Mouse (Mus musculus): ENCODE data around the gene Os9. TPM values are rescaled to one million over a fixed set of nuclear protein-coding genes. Genes with fewer than 3 reads are reported as not detected.

The Os9 gene
- polyA plus RNA-seq, 1 experiment from 2014 or later = 65.7 TPM

DNA sequence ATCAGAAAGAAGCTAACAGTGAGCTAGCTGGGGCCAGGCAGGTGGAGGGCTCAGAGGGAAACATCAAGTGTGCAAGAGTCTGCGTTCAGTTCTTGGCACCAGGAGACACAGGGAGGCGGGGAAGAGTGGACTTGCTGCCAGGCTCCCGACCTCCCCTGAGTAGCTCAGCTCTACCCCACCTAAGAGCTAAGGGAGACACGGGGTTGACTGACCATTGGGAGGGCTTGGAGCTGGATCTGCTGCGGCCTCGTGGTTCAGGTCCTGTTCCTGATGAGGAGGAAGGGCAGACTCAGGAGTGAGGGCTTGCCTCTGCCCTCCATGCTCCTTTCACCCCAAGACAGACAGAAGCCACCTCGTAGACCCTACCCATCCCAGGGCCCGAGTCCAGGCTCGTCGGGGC, 21.7 kb downstream of the Os9 start:
- H3K9ac ChIP-seq (replicated peaks; ENCODE audit: low read depth, low read length) = no peak overlapping the region
- H3K4me2 ChIP-seq (ENCODE audit: low read depth, low read length) = no peak overlapping the region
- 92% methylated on average over 10 of the region's 10 CpGs for WGBS
- no peak for ATAC-seq (ENCODE audit: low read depth)
- no peaks in the 10 kb centered on the region for H3K27me3 ChIP-seq (ENCODE audit: control insufficient read depth, insufficient read depth, low read length)
- no peaks in the 10 kb centered on the region for H3K4me1 ChIP-seq (ENCODE audit: control insufficient read depth, insufficient read depth, low read length)
- no peak overlapping the region for H3K4me3 ChIP-seq (ENCODE audit: low read depth, low read length)
- H3K27ac ChIP-seq (ENCODE audit: low read depth, low read length) = no peak overlapping the region
- no peaks in the 10 kb centered on the region for H3K9me3 ChIP-seq (ENCODE audit: control insufficient read depth, low read length)
- H3K36me3 ChIP-seq (ENCODE audit: control insufficient read depth, insufficient read depth, low read length) = peaks cover 39% of the 10 kb centered on the region

DNA sequence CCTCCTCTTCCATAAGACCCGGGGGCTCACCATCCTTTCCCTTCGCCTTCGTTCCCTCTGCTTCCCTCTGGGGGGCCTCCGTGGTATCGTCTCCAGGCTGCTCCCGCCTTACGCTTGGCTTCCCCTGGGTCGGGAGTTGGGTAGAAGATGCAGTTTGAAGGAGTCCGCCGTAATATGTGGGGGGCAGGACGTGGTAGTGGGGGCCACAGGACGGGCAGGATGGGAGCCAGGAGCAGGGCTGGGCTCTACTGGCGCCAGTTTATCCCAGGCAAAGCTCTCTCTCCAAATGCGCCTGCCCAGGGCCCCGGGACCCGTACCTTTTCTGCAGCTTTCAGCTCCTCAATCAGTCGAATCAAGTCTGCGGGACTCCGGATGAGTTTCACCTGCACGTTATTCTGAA, 22.4 kb downstream of the Os9 start:
- Histone ChIP-seq H3K27me3 (ENCODE audit: control insufficient read depth, insufficient read depth, low read length) (no peaks in the 10 kb centered on the region), H3K4me1 (ENCODE audit: control insufficient read depth, insufficient read depth, low read length) (no peaks in the 10 kb centered on the region)

GRCm38 (mm10) chr10:127094382-127094802, 26.5 kb downstream of the Os9 start:
- peaks cover 10% of the 10 kb centered on the region for H3K4me1 ChIP-seq (ENCODE audit: control insufficient read depth, insufficient read depth, low read length)
- H3K27me3 ChIP-seq (ENCODE audit: control insufficient read depth, insufficient read depth, low read length) = peaks cover 23% of the 10 kb centered on the region
- no peak for ATAC-seq (ENCODE audit: low read depth)
- H3K9me3 ChIP-seq (ENCODE audit: control insufficient read depth, low read length) = no peaks in the 10 kb centered on the region
- no peak overlapping the region for H3K9ac ChIP-seq (replicated peaks; ENCODE audit: low read depth, low read length)
- H3K4me3 ChIP-seq (ENCODE audit: low read depth, low read length) = no peak overlapping the region
- peaks cover 40% of the 10 kb centered on the region for H3K36me3 ChIP-seq (ENCODE audit: control insufficient read depth, insufficient read depth, low read length)
- H3K27ac ChIP-seq (ENCODE audit: low read depth, low read length) = no peak overlapping the region
- no peak overlapping the region for H3K4me2 ChIP-seq (ENCODE audit: low read depth, low read length)
- 45% methylated on average over 7 of the region's 7 CpGs for WGBS

More for the DNA sequence above, 22.4 kb downstream of the Os9 start:
- no peaks in the 10 kb centered on the region for H3K9me3 ChIP-seq (ENCODE audit: control insufficient read depth, low read length)
- peaks cover 39% of the 10 kb centered on the region for H3K36me3 ChIP-seq (ENCODE audit: control insufficient read depth, insufficient read depth, low read length)
- H3K4me3 ChIP-seq (ENCODE audit: low read depth, low read length) = no peak overlapping the region
- ATAC-seq (ENCODE audit: low read depth) = no peak
- no peak overlapping the region for H3K27ac ChIP-seq (ENCODE audit: low read depth, low read length)
- 79% methylated on average over 20 of the region's 20 CpGs for WGBS
- no peak overlapping the region for H3K9ac ChIP-seq (replicated peaks; ENCODE audit: low read depth, low read length)
- no peak overlapping the region for H3K4me2 ChIP-seq (ENCODE audit: low read depth, low read length)

GRCm38 (mm10) chr10:127092742-127093141, 28.2 kb downstream of the Os9 start:
- peaks cover 28% of the 10 kb centered on the region for H3K36me3 ChIP-seq (ENCODE audit: control insufficient read depth, insufficient read depth, low read length)
- H3K4me3 ChIP-seq (ENCODE audit: low read depth, low read length) = no peak overlapping the region
- no peak for ATAC-seq (ENCODE audit: low read depth)
- H3K27ac ChIP-seq (ENCODE audit: low read depth, low read length) = no peak overlapping the region
- WGBS = 61% methylated on average over 4 of the region's 4 CpGs
- no peak overlapping the region for H3K9ac ChIP-seq (replicated peaks; ENCODE audit: low read depth, low read length)
- H3K9me3 ChIP-seq (ENCODE audit: control insufficient read depth, low read length) = no peaks in the 10 kb centered on the region
- H3K27me3 ChIP-seq (ENCODE audit: control insufficient read depth, insufficient read depth, low read length) = peaks cover 33% of the 10 kb centered on the region
- peaks cover 10% of the 10 kb centered on the region for H3K4me1 ChIP-seq (ENCODE audit: control insufficient read depth, insufficient read depth, low read length)
- no peak overlapping the region for H3K4me2 ChIP-seq (ENCODE audit: low read depth, low read length)

DNA sequence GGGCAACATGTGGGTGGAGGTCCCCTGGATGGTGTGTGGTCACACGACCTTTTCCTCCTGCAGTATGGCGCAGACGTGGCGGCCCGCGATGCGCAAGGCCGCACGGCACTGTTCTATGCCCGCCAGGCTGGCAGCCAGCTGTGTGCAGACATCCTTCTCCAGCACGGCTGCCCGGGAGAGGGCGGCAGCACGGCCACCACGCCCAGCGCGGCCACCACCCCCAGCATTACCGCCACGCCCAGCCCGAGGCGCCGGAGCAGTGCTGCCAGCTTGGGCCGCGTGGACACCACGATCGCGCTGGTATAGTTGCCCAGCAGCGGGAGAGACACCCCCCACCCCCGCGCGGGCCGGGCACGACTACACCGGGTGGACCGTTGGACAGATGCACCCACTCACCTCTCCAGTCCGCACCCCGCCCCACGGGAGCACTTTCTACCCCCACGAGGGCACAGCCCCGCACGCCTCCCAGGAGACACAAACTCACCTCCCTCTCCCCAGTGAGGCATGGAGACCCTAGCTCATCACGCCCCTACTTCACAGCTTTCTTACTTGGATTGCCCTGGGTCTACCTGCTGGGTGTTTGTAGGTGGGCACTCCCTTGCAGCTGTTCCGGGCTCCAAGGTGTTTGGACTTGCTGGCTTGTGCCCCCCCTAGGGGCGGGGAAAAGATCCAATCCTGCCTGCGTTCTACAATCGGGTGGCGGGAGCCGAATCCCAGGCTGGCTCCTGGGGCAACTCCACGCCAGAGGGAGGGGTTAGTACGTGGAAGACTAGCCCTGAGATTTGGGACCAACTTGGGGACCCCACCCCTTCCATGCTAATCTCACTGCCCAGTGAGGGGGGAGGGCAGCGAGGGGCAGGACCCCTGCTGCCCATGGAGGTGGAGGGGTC, 29.2 kb downstream of the Os9 start:
- Histone ChIP-seq H3K27me3 (ENCODE audit: control insufficient read depth, insufficient read depth, low read length) (peaks cover 34% of the 10 kb centered on the region), H3K36me3 (ENCODE audit: control insufficient read depth, insufficient read depth, low read length) (peaks cover 32% of the 10 kb centered on the region), H3K9ac (replicated peaks; ENCODE audit: low read depth, low read length) (0 out of 2 replicates have a peak overlapping the region, but pooled peaks have one; percentile 34)

GRCm38 (mm10) chr10:127090560-127091411, 30.1 kb downstream of the Os9 start:
- H3K27ac ChIP-seq (ENCODE audit: low read depth, low read length) = no peak overlapping the region
- 0 out of 2 replicates have a peak overlapping the region, but pooled peaks have one; percentile 34 for H3K9ac ChIP-seq (replicated peaks; ENCODE audit: low read depth, low read length)
- 0 out of 2 replicates have a peak overlapping the region, but pooled peaks have one; percentile 7 for H3K4me3 ChIP-seq (ENCODE audit: low read depth, low read length)
- H3K36me3 ChIP-seq (ENCODE audit: control insufficient read depth, insufficient read depth, low read length) = peaks cover 23% of the 10 kb centered on the region
- WGBS = 9% methylated on average over 57 of the region's 57 CpGs
- peaks cover 34% of the 10 kb centered on the region for H3K27me3 ChIP-seq (ENCODE audit: control insufficient read depth, insufficient read depth, low read length)
- peak; percentile 15; the same call in 1 of the 2 replicates for ATAC-seq (ENCODE audit: low read depth)
- peaks cover 10% of the 10 kb centered on the region for H3K4me1 ChIP-seq (ENCODE audit: control insufficient read depth, insufficient read depth, low read length)
- H3K9me3 ChIP-seq (ENCODE audit: control insufficient read depth, low read length) = no peaks in the 10 kb centered on the region
- peak overlapping the region; percentile 20; the same call in 1 of the 2 replicates for H3K4me2 ChIP-seq (ENCODE audit: low read depth, low read length)

More for the DNA sequence above, 29.2 kb downstream of the Os9 start:
- Histone ChIP-seq H3K27ac (ENCODE audit: low read depth, low read length) (no peak overlapping the region), H3K4me1 (ENCODE audit: control insufficient read depth, insufficient read depth, low read length) (peaks cover 10% of the 10 kb centered on the region), H3K4me2 (ENCODE audit: low read depth, low read length) (peak overlapping the region; percentile 20; the same call in 1 of the 2 replicates), H3K9me3 (ENCODE audit: control insufficient read depth, low read length) (no peaks in the 10 kb centered on the region), H3K4me3 (ENCODE audit: low read depth, low read length) (peak overlapping the region; percentile 7; the same call in 1 of the 2 replicates)
- WGBS = 7% methylated on average over 50 of the region's 51 CpGs
- ATAC-seq (ENCODE audit: low read depth) = peak; percentile 35; the same call in 1 of the 2 replicates

- Histone ChIP-seq H3K36me3 (ENCODE audit: control insufficient read depth, insufficient read depth, low read length) (peaks cover 18% of the 10 kb centered on the region; the same call in 1 of the 2 replicates), H3K9ac (replicated peaks; ENCODE audit: low read depth, low read length) (no peak overlapping the region), H3K4me2 (ENCODE audit: low read depth, low read length) (no peak overlapping the region), H3K4me3 (ENCODE audit: low read depth, low read length) (no peak overlapping the region), H3K4me1 (ENCODE audit: control insufficient read depth, insufficient read depth, low read length) (peaks cover 16% of the 10 kb centered on the region), H3K27me3 (ENCODE audit: control insufficient read depth, insufficient read depth, low read length) (peaks cover 28% of the 10 kb centered on the region), H3K9me3 (ENCODE audit: control insufficient read depth, low read length) (no peaks in the 10 kb centered on the region), H3K27ac (ENCODE audit: low read depth, low read length) (no peak overlapping the region)
- no peak for ATAC-seq (ENCODE audit: low read depth)
- 79% methylated on average over 6 of the region's 6 CpGs for WGBS
These were observed 35.3 kb downstream of the Os9 start for GRCm38 (mm10) chr10:127085633-127086032.

DNA sequence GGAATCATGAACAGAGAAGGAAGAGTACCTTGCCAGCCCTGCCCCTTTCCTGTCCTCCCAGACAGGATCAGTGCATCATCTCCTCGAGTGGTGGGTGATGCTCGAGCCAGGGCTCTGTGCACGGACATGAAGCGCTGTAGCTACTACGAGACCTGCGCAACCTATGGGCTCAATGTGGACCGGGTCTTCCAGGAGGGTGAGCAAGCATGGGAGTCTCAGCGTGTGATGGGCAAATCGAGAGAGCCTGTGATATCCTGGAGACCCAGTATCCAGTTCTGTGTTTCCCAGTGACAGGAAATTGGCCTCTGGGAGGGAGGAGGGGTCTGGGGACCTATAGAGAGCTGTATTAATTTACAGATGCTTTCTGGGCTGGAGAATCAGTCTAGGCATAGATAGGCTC, 35.9 kb downstream of the Os9 start:
- peaks cover 22% of the 10 kb centered on the region for H3K27me3 ChIP-seq (ENCODE audit: control insufficient read depth, insufficient read depth, low read length)
- 80% methylated on average over 9 of the region's 9 CpGs for WGBS

More for the DNA sequence above, 35.9 kb downstream of the Os9 start:
- H3K4me1 ChIP-seq (ENCODE audit: control insufficient read depth, insufficient read depth, low read length) = peaks cover 21% of the 10 kb centered on the region
- no peak overlapping the region for H3K9ac ChIP-seq (replicated peaks; ENCODE audit: low read depth, low read length)
- no peak overlapping the region for H3K27ac ChIP-seq (ENCODE audit: low read depth, low read length)
- H3K36me3 ChIP-seq (ENCODE audit: control insufficient read depth, insufficient read depth, low read length) = peaks cover 18% of the 10 kb centered on the region; the same call in 1 of the 2 replicates
- ATAC-seq (ENCODE audit: low read depth) = no peak
- H3K4me3 ChIP-seq (ENCODE audit: low read depth, low read length) = no peak overlapping the region
- no peaks in the 10 kb centered on the region for H3K9me3 ChIP-seq (ENCODE audit: control insufficient read depth, low read length)
- H3K4me2 ChIP-seq (ENCODE audit: low read depth, low read length) = no peak overlapping the region
